Mouse (Mus musculus) thymus, postnatal 0 days (tissue): ENCODE data around the gene Chchd4. TPM values are rescaled to one million over a fixed set of nuclear protein-coding genes. Genes with fewer than 3 reads are reported as not detected.
"Not testable (repeated sequence)": the region's sequence is repeated elsewhere in the genome, so short reads cannot be mapped to it uniquely, and the experiment has no call there.

ENCODE experiments used
- DNase-seq: peaks from one replicate; pipeline ENCODE4 v3.0.0-alpha.2; 2015; ENCODE audit warnings: low spot score
- polyA plus RNA-seq: library from polyadenylated mRNA; unstranded; fragments of >200 nt; fragmentation: Nextera tagmentation; extraction: Ambion mirVana; gene quantifications from 2 replicates; pipeline ENCODE4 v1.2.1, GENCODE M21; 2015

The Chchd4 gene
- polyA plus RNA-seq, 1 experiment from 2014 or later, result 23.7 TPM

DNA sequence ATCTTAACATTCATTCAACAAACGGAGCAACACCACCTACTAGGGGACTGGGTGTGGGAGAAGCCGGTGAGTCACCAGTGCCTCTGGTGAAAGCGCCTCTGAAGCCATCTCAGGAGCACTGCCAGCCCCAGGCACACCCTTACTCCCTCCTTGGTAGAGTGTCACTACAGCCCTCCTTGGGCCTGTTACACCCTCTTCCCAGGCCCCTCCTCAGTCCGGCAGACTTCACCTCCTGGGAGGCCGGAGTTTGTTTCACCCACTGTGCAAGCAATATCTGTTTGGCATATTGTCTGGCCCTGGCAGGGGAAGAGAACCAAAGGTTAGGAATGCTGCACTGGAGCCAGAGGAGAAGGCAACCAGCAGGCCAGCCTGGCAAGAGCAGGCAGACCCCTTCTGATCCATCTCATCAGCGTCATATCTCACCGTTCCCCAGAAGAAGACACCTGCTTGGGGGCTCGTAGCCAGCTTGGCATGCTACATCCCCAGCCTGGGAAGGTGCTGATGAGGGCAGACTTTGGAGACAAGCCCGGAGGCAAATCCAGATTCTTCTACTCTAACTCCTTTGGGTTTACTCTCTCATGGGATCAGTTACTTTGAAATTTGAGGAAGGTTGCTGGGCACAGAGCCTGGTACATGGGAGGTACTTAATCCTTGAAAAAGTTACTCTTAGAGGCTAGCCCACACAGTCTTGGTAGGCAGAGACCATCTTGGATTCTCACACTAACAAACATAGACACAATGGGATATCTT lies 1.3 kb upstream of the Chchd4 start:
- DNase-seq, result no peak

GRCm38 (mm10) chr6:91473805-91474440 lies 577 bp upstream of the Chchd4 start:
- DNase-seq, result no peak

- peak; percentile 42 for DNase-seq
Measured at GRCm38 (mm10) chr6:91472319-91472718, 1.0 kb downstream of the Chchd4 start.

DNA sequence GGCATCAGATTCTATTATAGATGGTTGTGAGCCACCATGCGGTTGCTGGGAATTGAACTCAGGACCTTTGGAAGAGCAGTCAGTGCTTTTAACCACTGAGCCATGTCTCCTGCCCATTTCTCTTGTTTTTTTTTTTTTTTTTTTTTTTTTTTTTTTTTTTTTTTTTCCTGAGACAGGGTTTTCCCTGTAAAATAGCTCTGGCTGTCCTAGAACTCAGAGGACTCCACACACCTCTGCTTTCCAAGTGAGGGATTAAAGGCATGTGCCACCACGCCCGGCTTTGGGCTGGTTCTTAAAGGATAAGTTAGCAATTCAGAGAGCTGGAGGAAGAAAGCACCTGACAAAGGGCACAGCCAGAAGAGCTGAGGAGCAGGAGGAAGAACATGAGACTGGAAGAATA lies 1.9 kb downstream of the Chchd4 start:
- not testable (repeated sequence) for DNase-seq

DNA sequence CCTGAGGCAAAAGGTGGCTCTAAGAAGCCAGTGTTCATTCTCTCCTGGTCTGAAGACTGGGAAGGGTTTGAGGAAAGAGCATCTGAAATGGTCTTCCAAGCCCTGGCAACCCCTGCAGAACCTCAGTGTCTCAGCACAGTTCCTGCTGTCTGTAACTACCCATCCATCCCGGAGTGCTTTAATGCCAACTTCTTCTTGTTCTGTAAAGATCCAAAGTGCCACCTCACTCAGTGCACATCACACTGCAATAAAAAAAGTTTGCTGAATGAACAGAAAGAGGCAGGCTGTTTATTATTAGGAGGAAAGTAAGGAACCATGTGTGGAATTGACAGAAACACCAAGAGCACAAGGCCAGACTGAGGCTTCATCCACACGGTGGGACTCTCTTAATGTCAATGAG lies 2.6 kb downstream of the Chchd4 start:
- DNase-seq, result no peak

- DNase-seq, result no peak
Measured at GRCm38 (mm10) chr6:91467106-91467505, 6.2 kb downstream of the Chchd4 start.

- DNase-seq, result no peak
Measured at GRCm38 (mm10) chr6:91465756-91466155, 7.6 kb downstream of the Chchd4 start.

GRCm38 (mm10) chr6:91459471-91459870 lies 13.9 kb downstream of the Chchd4 start:
- no peak for DNase-seq

DNA sequence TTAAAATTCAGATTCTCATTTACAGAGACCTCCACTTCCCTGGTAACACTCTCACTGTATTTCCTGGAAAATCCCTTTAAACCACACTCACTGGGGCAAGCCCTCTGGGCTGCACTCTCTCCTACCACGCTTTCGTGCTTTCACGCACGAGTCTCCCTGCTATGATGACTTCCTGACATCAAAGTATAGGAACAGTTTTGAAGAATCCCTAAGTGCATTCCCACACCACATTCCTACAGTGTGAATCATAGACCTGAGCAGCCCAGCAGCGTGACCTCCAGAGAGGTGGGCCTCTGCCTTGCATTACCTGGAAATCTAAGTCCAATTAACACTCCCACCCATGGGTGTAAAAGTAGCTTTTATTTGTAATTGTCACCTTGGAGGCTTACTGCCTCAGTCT lies 18.8 kb downstream of the Chchd4 start:
- DNase-seq, result no peak

DNA sequence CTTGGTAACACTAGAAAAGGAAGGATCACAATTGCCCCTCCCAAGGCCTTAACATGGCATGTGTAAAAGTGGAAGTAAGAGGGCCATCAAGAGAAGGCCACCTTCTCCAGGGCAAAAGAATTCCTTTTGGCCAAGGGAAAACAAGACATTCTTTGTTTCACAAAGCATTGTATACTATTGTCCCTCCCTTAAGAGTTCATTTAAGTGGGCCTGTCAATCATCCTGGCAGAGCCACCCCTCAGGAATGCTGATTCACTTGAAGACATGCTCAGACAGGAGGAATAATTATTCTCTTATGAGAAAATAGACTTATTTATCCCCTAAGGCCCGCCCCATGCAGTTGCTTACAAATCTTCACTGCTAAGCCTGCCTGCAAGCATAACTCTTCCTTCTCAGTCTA lies 21.3 kb downstream of the Chchd4 start:
- DNase-seq, result no peak

GRCm38 (mm10) chr6:91449472-91450225 lies 23.7 kb downstream of the Chchd4 start:
- DNase-seq, result no peak

DNA sequence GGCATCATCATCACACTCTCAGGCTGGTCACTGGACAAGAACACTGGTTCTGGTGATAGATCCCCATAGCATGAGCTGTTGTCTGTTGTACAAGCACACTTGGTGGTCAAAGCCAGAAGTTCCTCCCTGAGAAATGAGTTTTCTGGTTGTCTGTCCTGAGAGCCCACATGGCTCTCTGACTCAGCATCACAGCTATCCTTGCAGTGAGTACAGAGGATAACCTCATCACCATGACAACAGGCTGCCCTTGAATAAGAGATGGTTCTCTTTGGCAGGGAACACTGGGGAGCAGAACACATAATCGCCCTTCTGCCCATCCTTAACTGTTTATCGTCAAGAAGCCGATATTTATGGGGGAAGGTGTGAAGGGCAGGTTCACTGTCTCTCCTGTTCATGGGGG lies 28.0 kb downstream of the Chchd4 start:
- DNase-seq, result no peak

GRCm38 (mm10) chr6:91441145-91441662 lies 32.1 kb downstream of the Chchd4 start:
- DNase-seq, result no peak

GRCm38 (mm10) chr6:91440474-91441144 lies 32.7 kb downstream of the Chchd4 start:
- peak; percentile 95 for DNase-seq

- DNase-seq, result no peak
Measured at GRCm38 (mm10) chr6:91424151-91424550, 49.2 kb downstream of the Chchd4 start.

GRCm38 (mm10) chr6:91421629-91422028 lies 51.7 kb downstream of the Chchd4 start:
- no peak for DNase-seq

- DNase-seq, result no peak
Measured at GRCm38 (mm10) chr6:91417291-91417845, 56.0 kb downstream of the Chchd4 start.

- no peak for DNase-seq
Measured at GRCm38 (mm10) chr6:91416146-91416545, 57.2 kb downstream of the Chchd4 start.

GRCm38 (mm10) chr6:91414890-91415289 lies 58.5 kb downstream of the Chchd4 start:
- DNase-seq, result peak; percentile 38
